Mouse (Mus musculus) forebrain, postnatal 0 days (tissue): ENCODE measurements around the gene Ehd2. TPM values are rescaled to one million over a fixed set of nuclear protein-coding genes. Genes with fewer than 3 reads are reported as not detected.

Experiments used
- ATAC-seq: fragments of 200-750 bp; cut with Nextera tagmentation; 2 replicates; pipeline ENCODE4 v1.8.0; 2017; ENCODE audit warnings: mild to moderate bottlenecking, moderate library complexity
- DNase-seq: peaks from one replicate; pipeline ENCODE4 v3.0.0-alpha.2; 2015
- H3K27ac ChIP-seq: fragments of 300-500 bp; sonication (generic); 2 replicates; pipeline ENCODE4 v1.5.1; 2014; ENCODE audit warnings: low read depth, mild to moderate bottlenecking, antibody characterized with exemption, low read length, moderate library complexity, mixed read lengths
- H3K27me3 ChIP-seq: fragments of 300-500 bp; sonication (generic); 2 replicates; pipeline ENCODE4 v1.6.1; 2014; ENCODE audit warnings: mild to moderate bottlenecking, low read length, mixed read lengths; ENCODE audit not compliant: insufficient read depth
- H3K36me3 ChIP-seq: fragments of 300-500 bp; sonication (generic); 2 replicates; pipeline ENCODE4 v1.6.1; 2014; ENCODE audit warnings: mild to moderate bottlenecking, moderate library complexity; ENCODE audit not compliant: insufficient read depth
- H3K4me1 ChIP-seq: fragments of 300-500 bp; sonication (generic); 2 replicates; pipeline ENCODE4 v1.6.1; 2014; ENCODE audit warnings: antibody characterized with exemption; ENCODE audit not compliant: insufficient read depth
- H3K4me2 ChIP-seq: fragments of 300-500 bp; sonication (generic); 2 replicates; pipeline ENCODE4 v1.6.1; 2014; ENCODE audit warnings: low read depth, mild to moderate bottlenecking, moderate library complexity
- H3K4me3 ChIP-seq: fragments of 300-500 bp; sonication (generic); 2 replicates; pipeline ENCODE4 v1.5.1; 2014; ENCODE audit warnings: low read depth, low read length, mixed read lengths
- H3K9ac ChIP-seq: fragments of 300-500 bp; sonication (generic); 2 replicates; pipeline ENCODE4 v1.6.1; 2014; ENCODE audit warnings: mild to moderate bottlenecking
- H3K9me3 ChIP-seq: fragments of 300-500 bp; sonication (generic); 2 replicates; pipeline ENCODE4 v1.6.1; 2016; ENCODE audit warnings: low read length
- CTCF ChIP-seq: sonication (generic); IDR thresholded peaks from 2 replicates; pipeline ENCODE4 v1.5.1; 2016; ENCODE audit warnings: antibody characterized with exemption, control low read depth, low read depth
- WGBS: fragments of 180-500 bp; shearing (Covaris S2); extraction: QIAGEN DNeasy Blood & Tissue Kit; methylation state at CpG from one replicate; pipeline ENCODE4 v1.1.7; 2014; 5-methylcytosine and 5-hydroxymethylcytosine counted together
- polyA plus RNA-seq: library from polyadenylated mRNA; unstranded; fragments of >200 nt; fragmentation: Nextera tagmentation; extraction: Ambion mirVana; gene quantifications from 2 replicates; pipeline ENCODE4 v1.2.1, GENCODE M21; 2015
- total RNA-seq: library from RNA; depleted of rRNA; stranded (reverse); fragments of >200 nt; gene quantifications from 2 replicates; pipeline ENCODE4 v1.2.3, GENCODE M21; 2014

The Ehd2 gene
- total and polyA plus RNA-seq, 2 experiments from 2014 or later = 3.5 to 5.0 TPM

GRCm38 (mm10) chr7:15948381-15948941 is 18.9 kb downstream of the Ehd2 start:
- Histone ChIP-seq H3K27ac (no peak overlapping the region), H3K27me3 (no peaks in the 10 kb centered on the region), H3K4me2 (peak overlapping the region; percentile 32), H3K9ac (no peak overlapping the region), H3K9me3 (peaks cover 1% of the 10 kb centered on the region; the same call in 1 of the 2 replicates), H3K4me1 (peaks cover 9% of the 10 kb centered on the region), H3K36me3 (peaks cover 3% of the 10 kb centered on the region; the same call in 1 of the 2 replicates), H3K4me3 (no peak overlapping the region)
- TF ChIP-seq CTCF = peak; percentile 74
- DNase-seq (peak; percentile 39), ATAC-seq (no peak)
- WGBS = 6% methylated on average over 23 of the region's 23 CpGs

GRCm38 (mm10) chr7:15947653-15948260 is 19.6 kb downstream of the Ehd2 start:
- H3K4me1 ChIP-seq = peaks cover 9% of the 10 kb centered on the region
- TF ChIP-seq CTCF = no peak
- no peak overlapping the region for H3K4me3 ChIP-seq
- WGBS = 46% methylated on average over 4 of the region's 4 CpGs
- no peaks in the 10 kb centered on the region for H3K27me3 ChIP-seq
- H3K36me3 ChIP-seq = peaks cover 10% of the 10 kb centered on the region
- H3K9ac ChIP-seq = no peak overlapping the region
- no peak for DNase-seq
- ATAC-seq = no peak
- no peaks in the 10 kb centered on the region for H3K9me3 ChIP-seq
- H3K4me2 ChIP-seq = no peak overlapping the region
- H3K27ac ChIP-seq = no peak overlapping the region

- WGBS = 2% methylated on average over 59 of the region's 59 CpGs
- H3K4me2 ChIP-seq = peak within 1 kb of the TSS; percentile 73
Observed at GRCm38 (mm10) chr7:15945721-15946536, 21.4 kb downstream of the Ehd2 start, which contains the start of gene Nop53. Nop53 (minus strand) TSS chr7:15946074.

GRCm38 (mm10) chr7:15945211-15945610 is 22.2 kb downstream of the Ehd2 start:
- DNase-seq = no peak
- Histone ChIP-seq H3K36me3 (peaks cover 36% of the 10 kb centered on the region), H3K27ac (peak overlapping the region; percentile 95; the same call in 1 of the 2 replicates), H3K27me3 (no peaks in the 10 kb centered on the region), H3K4me3 (peak overlapping the region; percentile 79), H3K9me3 (no peaks in the 10 kb centered on the region), H3K9ac (peak overlapping the region; percentile 74), H3K4me1 (peaks cover 9% of the 10 kb centered on the region), H3K4me2 (peak overlapping the region; percentile 73)
- ATAC-seq = no peak
- no peak for TF ChIP-seq CTCF
- WGBS = 6% methylated on average over 8 of the region's 8 CpGs

More at GRCm38 (mm10) chr7:15945721-15946536, 21.4 kb downstream of the Ehd2 start, which contains the start of gene Nop53:
- DNase-seq = peak; percentile 98
- TF ChIP-seq CTCF = no peak
- Histone ChIP-seq H3K9ac (peak within 1 kb of the TSS; percentile 74), H3K27me3 (no peaks in the 10 kb centered on the region), H3K4me1 (peaks cover 9% of the 10 kb centered on the region), H3K27ac (peak within 1 kb of the TSS; percentile 95), H3K9me3 (no peaks in the 10 kb centered on the region), H3K4me3 (peak within 1 kb of the TSS; percentile 79), H3K36me3 (peaks cover 29% of the 10 kb centered on the region)
- peak; percentile 97 for ATAC-seq

GRCm38 (mm10) chr7:15944311-15944710 is 23.1 kb downstream of the Ehd2 start:
- peaks cover 9% of the 10 kb centered on the region for H3K4me1 ChIP-seq
- DNase-seq = no peak
- TF ChIP-seq CTCF = no peak
- WGBS = 92% methylated on average over 1 of the region's 1 CpGs
- no peak overlapping the region for H3K27ac ChIP-seq
- H3K27me3 ChIP-seq = no peaks in the 10 kb centered on the region
- no peak overlapping the region for H3K9ac ChIP-seq
- no peaks in the 10 kb centered on the region for H3K9me3 ChIP-seq
- H3K4me3 ChIP-seq = no peak overlapping the region
- no peak for ATAC-seq
- H3K4me2 ChIP-seq = no peak overlapping the region
- peaks cover 45% of the 10 kb centered on the region for H3K36me3 ChIP-seq

- Histone ChIP-seq H3K9ac (no peak overlapping the region), H3K27ac (no peak overlapping the region), H3K4me3 (no peak overlapping the region), H3K4me2 (no peak overlapping the region), H3K27me3 (no peaks in the 10 kb centered on the region), H3K36me3 (peaks cover 74% of the 10 kb centered on the region), H3K4me1 (no peaks in the 10 kb centered on the region), H3K9me3 (no peaks in the 10 kb centered on the region)
- 97% methylated on average over 3 of the region's 3 CpGs for WGBS
- TF ChIP-seq CTCF = no peak
- ATAC-seq (no peak), DNase-seq (no peak)
Observed at GRCm38 (mm10) chr7:15938621-15939020, 28.7 kb downstream of the Ehd2 start.
